Mouse (Mus musculus): ENCODE data around the gene Gm5930. TPM values are rescaled to one million over a fixed set of nuclear protein-coding genes. Genes with fewer than 3 reads are reported as not detected.
"Not testable (repeated sequence)": the region's sequence is repeated elsewhere in the genome, so short reads cannot be mapped to it uniquely, and the experiment has no call there.

Gene Gm5930
- not detected in 2 replicates for total RNA-seq (2014; rRNA removed)
- not detected in 2 replicates for polyA plus RNA-seq (2015; fragmentation: Nextera tagmentation; extraction: Ambion mirVana)

DNA sequence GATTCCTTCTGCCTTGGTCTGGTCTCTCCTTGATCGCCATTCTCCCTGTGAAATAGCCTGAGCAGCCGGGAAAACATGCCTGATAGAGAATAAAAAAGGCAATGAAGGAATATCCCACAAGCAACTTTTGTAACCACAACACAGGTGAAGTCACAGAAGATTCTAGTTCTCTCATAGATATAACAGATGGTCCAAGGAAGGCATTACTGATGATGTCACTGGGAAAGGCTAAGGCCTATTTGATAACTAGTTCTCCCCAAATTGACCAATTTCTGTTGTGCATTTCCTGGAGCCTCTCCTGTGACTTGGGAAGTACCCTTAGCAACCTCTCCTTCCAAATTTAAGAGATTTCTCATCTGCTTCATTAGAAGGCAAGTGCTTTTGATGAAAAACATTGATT, at the start of gene Gm5930:
Gm5930 (minus strand) TSS at position 101 of the 400 bp plus-strand sequence.
- not testable (repeated sequence) for H3K4me1 ChIP-seq (ENCODE audit: insufficient read depth); ATAC-seq; DNase-seq; H3K4me2 ChIP-seq (ENCODE audit: low read depth); H3K27me3 ChIP-seq (ENCODE audit: insufficient read depth, low read length); H3K4me3 ChIP-seq (ENCODE audit: low read depth, low read length); H3K27ac ChIP-seq (ENCODE audit: low read depth, low read length); H3K9me3 ChIP-seq (ENCODE audit: low read length); H3K36me3 ChIP-seq (ENCODE audit: insufficient read depth); H3K9ac ChIP-seq
- no CpG with 5 or more reads among the region's 2 CpGs for WGBS

GRCm38 (mm10) chr14:44384233-44384632, 45.8 kb upstream of the Gm5930 start:
- not testable (repeated sequence) for H3K27ac ChIP-seq (ENCODE audit: low read depth, low read length); H3K36me3 ChIP-seq (ENCODE audit: insufficient read depth); DNase-seq; H3K4me2 ChIP-seq (ENCODE audit: low read depth); H3K27me3 ChIP-seq (ENCODE audit: insufficient read depth, low read length); H3K9ac ChIP-seq; H3K9me3 ChIP-seq (ENCODE audit: low read length); ATAC-seq; H3K4me3 ChIP-seq (ENCODE audit: low read depth, low read length); H3K4me1 ChIP-seq (ENCODE audit: insufficient read depth)
- WGBS, result 74% methylated on average over 4 of the region's 4 CpGs

- not testable (repeated sequence) for H3K27me3 ChIP-seq (ENCODE audit: insufficient read depth, low read length); ATAC-seq; DNase-seq; H3K4me1 ChIP-seq (ENCODE audit: insufficient read depth); H3K27ac ChIP-seq (ENCODE audit: low read depth, low read length); H3K36me3 ChIP-seq (ENCODE audit: insufficient read depth); H3K4me2 ChIP-seq (ENCODE audit: low read depth); H3K9ac ChIP-seq; H3K4me3 ChIP-seq (ENCODE audit: low read depth, low read length); H3K9me3 ChIP-seq (ENCODE audit: low read length)
- WGBS, result 91% methylated on average over 4 of the region's 4 CpGs
These were observed 26.7 kb upstream of the Gm5930 start, which contains the start of gene Gm8229 for GRCm38 (mm10) chr14:44365057-44365456. Gene Gm8229 (plus strand): TSS chr14:44365357.

DNA sequence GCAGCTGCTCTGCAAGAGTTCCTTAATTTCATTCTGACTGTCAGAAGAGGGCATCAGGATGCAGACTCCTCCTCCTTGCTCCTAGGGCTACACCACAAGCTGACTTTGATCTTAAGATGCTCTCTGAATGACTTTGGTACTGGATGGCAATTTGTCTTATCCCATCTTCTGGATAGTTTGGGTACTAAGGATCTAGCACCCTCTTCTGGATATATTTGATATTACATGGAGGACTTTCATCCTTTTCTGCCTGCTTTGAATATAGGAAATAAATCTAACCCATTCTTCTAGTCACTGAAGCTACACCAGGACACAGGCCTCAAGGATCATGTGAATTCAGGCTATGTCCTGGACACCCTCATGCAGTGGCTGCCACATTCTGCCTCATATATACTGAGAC, 23.9 kb upstream of the Gm5930 start:
- H3K27ac ChIP-seq (ENCODE audit: low read depth, low read length); H3K9me3 ChIP-seq (ENCODE audit: low read length); H3K9ac ChIP-seq; H3K36me3 ChIP-seq (ENCODE audit: insufficient read depth); H3K4me2 ChIP-seq (ENCODE audit: low read depth); ATAC-seq; H3K4me3 ChIP-seq (ENCODE audit: low read depth, low read length); H3K4me1 ChIP-seq (ENCODE audit: insufficient read depth); H3K27me3 ChIP-seq (ENCODE audit: insufficient read depth, low read length): not testable (repeated sequence)
- peak; percentile 15 for TF ChIP-seq CTCF (IDR thresholded peaks at IDR 0.05; ENCODE audit: low read depth)
- peak; percentile 1 for DNase-seq

- peak; percentile 48 for TF ChIP-seq CTCF (IDR thresholded peaks at IDR 0.05; ENCODE audit: low read depth)
- not testable (repeated sequence) for H3K36me3 ChIP-seq (ENCODE audit: insufficient read depth); H3K27me3 ChIP-seq (ENCODE audit: insufficient read depth, low read length); ATAC-seq; H3K4me3 ChIP-seq (ENCODE audit: low read depth, low read length); H3K4me1 ChIP-seq (ENCODE audit: insufficient read depth); H3K27ac ChIP-seq (ENCODE audit: low read depth, low read length); H3K9ac ChIP-seq; H3K4me2 ChIP-seq (ENCODE audit: low read depth); H3K9me3 ChIP-seq (ENCODE audit: low read length); DNase-seq
- WGBS, result 27% methylated on average over 2 of the region's 2 CpGs
These were observed 23.0 kb upstream of the Gm5930 start for GRCm38 (mm10) chr14:44361416-44361815.

DNA sequence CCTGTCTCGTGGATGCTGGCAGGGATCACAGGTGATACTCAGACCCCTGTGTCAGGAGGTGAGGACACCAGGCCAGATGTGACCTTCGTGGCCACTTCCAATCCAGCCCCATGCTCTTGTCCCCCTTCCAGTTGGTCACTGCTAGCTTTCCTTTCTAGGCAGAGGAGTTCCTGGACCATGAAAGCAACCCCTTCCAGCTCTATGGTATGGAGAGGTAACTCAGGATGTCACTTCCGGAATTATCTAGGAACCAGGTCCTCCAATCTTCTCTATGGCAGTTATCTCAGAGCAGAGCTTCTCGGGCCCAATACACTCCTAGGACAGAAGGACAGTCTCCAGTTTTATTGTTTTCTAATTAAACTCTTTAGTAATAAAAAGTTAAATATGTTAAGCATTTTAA, 26.3 kb downstream of the Gm5930 start:
- not testable (repeated sequence) for H3K4me2 ChIP-seq (ENCODE audit: low read depth); ATAC-seq; H3K36me3 ChIP-seq (ENCODE audit: insufficient read depth); DNase-seq; H3K27me3 ChIP-seq (ENCODE audit: insufficient read depth, low read length); H3K9ac ChIP-seq; H3K27ac ChIP-seq (ENCODE audit: low read depth, low read length); H3K4me1 ChIP-seq (ENCODE audit: insufficient read depth); H3K4me3 ChIP-seq (ENCODE audit: low read depth, low read length); H3K9me3 ChIP-seq (ENCODE audit: low read length)
- 92% methylated on average over 4 of the region's 4 CpGs for WGBS

GRCm38 (mm10) chr14:44285280-44285679, 53.1 kb downstream of the Gm5930 start, which contains the start of gene Gm8220:
Gene Gm8220 (plus strand): TSS chr14:44285580.
- H3K9me3 ChIP-seq (ENCODE audit: low read length); H3K27ac ChIP-seq (ENCODE audit: low read depth, low read length); H3K9ac ChIP-seq; ATAC-seq; H3K36me3 ChIP-seq (ENCODE audit: insufficient read depth); H3K4me3 ChIP-seq (ENCODE audit: low read depth, low read length); H3K4me2 ChIP-seq (ENCODE audit: low read depth); DNase-seq; H3K4me1 ChIP-seq (ENCODE audit: insufficient read depth); H3K27me3 ChIP-seq (ENCODE audit: insufficient read depth, low read length): not testable (repeated sequence)
- 100% methylated on average over 2 of the region's 2 CpGs for WGBS

Other genes with a start within 250 kb of the Gm5930 start
- gene Ear2, start 235.9 kb downstream of the Gm5930 start, total RNA-seq (2014; rRNA removed), result not detected in 2 replicates
- not detected in 2 replicates for gene Ear2, start 235.9 kb downstream of the Gm5930 start, polyA plus RNA-seq (2015; fragmentation: Nextera tagmentation; extraction: Ambion mirVana)
- not detected in 2 replicates for gene Gm3327, start 214.7 kb downstream of the Gm5930 start, total RNA-seq (2014; rRNA removed)
- gene Gm3327, start 214.7 kb downstream of the Gm5930 start, polyA plus RNA-seq (2015; fragmentation: Nextera tagmentation; extraction: Ambion mirVana), result not detected in 2 replicates
- not detected in 2 replicates for gene Gm8212, start 140.9 kb downstream of the Gm5930 start, total RNA-seq (2014; rRNA removed)
- not detected in 2 replicates for gene Gm8212, start 140.9 kb downstream of the Gm5930 start, polyA plus RNA-seq (2015; fragmentation: Nextera tagmentation; extraction: Ambion mirVana)
- gene 4930503E14Rik, start 125.3 kb downstream of the Gm5930 start, total RNA-seq (2014; rRNA removed), result not detected in 2 replicates
- not detected in 2 replicates for gene 4930503E14Rik, start 125.3 kb downstream of the Gm5930 start, polyA plus RNA-seq (2015; fragmentation: Nextera tagmentation; extraction: Ambion mirVana)
- not detected in 2 replicates for gene Gm8220, start 53.0 kb downstream of the Gm5930 start, total RNA-seq (2014; rRNA removed)
- gene Gm8220, start 53.0 kb downstream of the Gm5930 start, polyA plus RNA-seq (2015; fragmentation: Nextera tagmentation; extraction: Ambion mirVana), result not detected in 2 replicates
- gene Gm8229, start 26.8 kb upstream of the Gm5930 start, total RNA-seq (2014; rRNA removed), result not detected in 2 replicates
- gene Gm8229, start 26.8 kb upstream of the Gm5930 start, polyA plus RNA-seq (2015; fragmentation: Nextera tagmentation; extraction: Ambion mirVana), result not detected in 2 replicates
- gene Gm3371, start 72.1 kb upstream of the Gm5930 start, total RNA-seq (2014; rRNA removed), result not detected in 2 replicates
- gene Gm3371, start 72.1 kb upstream of the Gm5930 start, polyA plus RNA-seq (2015; fragmentation: Nextera tagmentation; extraction: Ambion mirVana), result not detected in 2 replicates
- gene Gm8232, start 95.1 kb upstream of the Gm5930 start, total RNA-seq (2014; rRNA removed), result not detected in 2 replicates
- gene Gm8232, start 95.1 kb upstream of the Gm5930 start, polyA plus RNA-seq (2015; fragmentation: Nextera tagmentation; extraction: Ambion mirVana), result not detected in 2 replicates
- gene BC061237, start 153.9 kb upstream of the Gm5930 start, total RNA-seq (2014; rRNA removed), result not detected in 2 replicates
- not detected in 2 replicates for gene BC061237, start 153.9 kb upstream of the Gm5930 start, polyA plus RNA-seq (2015; fragmentation: Nextera tagmentation; extraction: Ambion mirVana)
- gene Gm17093, start 179.7 kb upstream of the Gm5930 start, total RNA-seq (2014; rRNA removed), result not detected in 2 replicates
- gene Gm17093, start 179.7 kb upstream of the Gm5930 start, polyA plus RNA-seq (2015; fragmentation: Nextera tagmentation; extraction: Ambion mirVana), result not detected in 2 replicates
- gene Gm8247, start 244.6 kb upstream of the Gm5930 start, total RNA-seq (2014; rRNA removed), result not detected in 2 replicates
- gene Gm8247, start 244.6 kb upstream of the Gm5930 start, polyA plus RNA-seq (2015; fragmentation: Nextera tagmentation; extraction: Ambion mirVana), result not detected in 2 replicates

Measured in forebrain, postnatal 0 days (tissue).